ENCODE assay signal across 8 mouse cellular contexts in the genomic region with DNA sequence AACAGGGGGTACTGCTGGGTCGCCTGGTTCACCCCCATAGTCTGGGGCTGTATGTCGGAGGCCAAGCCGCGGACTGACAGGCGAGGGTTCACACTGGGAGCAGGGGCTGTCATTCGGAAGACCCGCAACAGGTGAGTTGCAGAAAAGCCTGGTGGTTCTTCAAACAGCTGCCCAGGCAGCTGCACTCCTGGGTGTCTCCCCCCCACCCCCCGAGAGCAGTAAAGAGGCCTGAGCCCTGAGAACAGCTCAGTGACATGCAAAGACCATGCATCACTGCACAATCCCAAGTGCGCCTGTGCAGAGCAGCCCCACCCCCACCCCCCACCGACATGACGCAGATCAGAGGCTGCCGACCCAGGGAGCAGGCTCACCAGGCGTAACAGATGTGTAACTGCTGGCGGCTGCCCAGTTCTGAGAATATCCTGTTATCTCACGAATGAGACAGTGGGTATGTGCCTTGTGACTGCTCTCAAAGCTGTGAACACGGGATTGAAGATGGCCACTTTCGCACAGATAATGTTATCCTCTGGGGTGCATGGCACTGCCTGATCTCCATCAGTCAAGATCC. TPM values are rescaled to one million over a fixed set of nuclear protein-coding genes. Genes with fewer than 3 reads are reported as not detected.
DNase-seq lines count a peak whose midpoint lies in the region; ATAC-seq and TF ChIP-seq lines count a peak whose summit lies in the region.

No protein-coding gene starts in this region.

- no peak for TF ChIP-seq EP300 in CH12.LX (IDR thresholded peaks at IDR 0.05; ENCODE audit: low read length)

- no peaks in the 10 kb centered on the region for H3K79me2 ChIP-seq in CH12.LX (replicated peaks; ENCODE audit: control insufficient read depth, extremely low read depth, insufficient read depth, poor library complexity, severe bottlenecking)

- peaks cover 4% of the 10 kb centered on the region; the same call in 1 of the 2 replicates for H3K4me1 ChIP-seq in forebrain, embryonic 11.5 days (replicated peaks; ENCODE audit: control insufficient read depth, insufficient read depth, low read length)
- peaks cover 18% of the 10 kb centered on the region for H3K4me1 ChIP-seq in forebrain, embryonic 13.5 days
- peaks cover 10 to 54% of the 10 kb centered on the region in 2 experiments for H3K4me1 ChIP-seq in CH12.LX (ENCODE audit: control insufficient read depth in 1 of 2, insufficient read depth in 2 of 2)

- no peak for ATAC-seq in forebrain, embryonic 11.5 days (replicated peaks; ENCODE audit: low FRiP score)
- ATAC-seq in forebrain, embryonic 13.5 days, result no peak
- ATAC-seq in megakaryocyte-erythroid progenitor cell, adult 5-6 weeks (replicated peaks; ENCODE audit: low FRiP score, low TSS enrichment, poor library complexity, severe bottlenecking), result peak; percentile 78

- no peak for TF ChIP-seq RAD21 in CH12.LX (IDR thresholded peaks at IDR 0.05; ENCODE audit: low read depth, low read length)

- 48% methylated on average over 17 of the region's 17 CpGs for WGBS in forebrain, embryonic 11.5 days
- 48% methylated on average over 17 of the region's 17 CpGs for WGBS in forebrain, embryonic 13.5 days

- dilution Hi-C loops in CH12.LX (cut with MboI; ENCODE audit: extremely low pct_ligation_motif_present, extremely low pct_unique_long_range_greater_than_20kb, low sequenced_read_pairs), result no loop called here

- no peak overlapping the region for H3K27ac ChIP-seq in forebrain, embryonic 11.5 days (ENCODE audit: low read depth, low read length)
- no peak overlapping the region for H3K27ac ChIP-seq in forebrain, embryonic 13.5 days
- no peak overlapping the region for H3K27ac ChIP-seq in CH12.LX (ENCODE audit: insufficient read depth, low read depth)

- H3K27me3 ChIP-seq in forebrain, embryonic 11.5 days (ENCODE audit: control insufficient read depth, insufficient read depth, low read length), result no peaks in the 10 kb centered on the region
- H3K27me3 ChIP-seq in forebrain, embryonic 13.5 days, result no peaks in the 10 kb centered on the region
- H3K27me3 ChIP-seq in CH12.LX (replicated peaks), result no peaks in the 10 kb centered on the region

- no peak for TF ChIP-seq CTCF in CH12.LX (conservative IDR thresholded peaks at IDR 0.05 in 1 of 2, IDR thresholded peaks at IDR 0.05 in 1 of 2; ENCODE audit: low read depth in 2 of 2, low read length in 2 of 2)

- H3K4me3 ChIP-seq in forebrain, embryonic 11.5 days (ENCODE audit: low read depth, low read length), result no peak overlapping the region
- no peak overlapping the region for H3K4me3 ChIP-seq in forebrain, embryonic 13.5 days
- no peak overlapping the region for H3K4me3 ChIP-seq in CH12.LX (replicated peaks in 1 of 3; ENCODE audit: low read depth in 2 of 3, low read length in 2 of 3, poor library complexity in 1 of 3)

- peak; percentile 69 for DNase-seq in forebrain, embryonic 11.5 days (ENCODE audit: low spot score)
- peak; percentile 77 for DNase-seq in CH12.LX (ENCODE audit: extremely low read depth)
- peak; percentile 33 for DNase-seq in embryo, embryonic 9.5 days (ENCODE audit: extremely low spot score)
- peak; percentile 60 for DNase-seq in kidney, adult 9 months
- DNase-seq in thymus, postnatal 0 days (ENCODE audit: low spot score), result peak; percentile 90
- no peak for DNase-seq in cerebellum, postnatal 4 days (ENCODE audit: low spot score in 2 of 2)

- no peak overlapping the region for H3K4me2 ChIP-seq in forebrain, embryonic 11.5 days (ENCODE audit: low read depth, low read length, severe bottlenecking)
- no peak overlapping the region for H3K4me2 ChIP-seq in forebrain, embryonic 13.5 days
- no peak overlapping the region for H3K4me2 ChIP-seq in CH12.LX (ENCODE audit: insufficient read depth, low read depth, poor library complexity, severe bottlenecking)

- in situ Hi-C loops in CH12.LX (cut with MboI; ENCODE audit: low pct_ligation_motif_present, low pct_unique_long_range_greater_than_20kb, low sequenced_read_pairs), result loop anchor here (25.0 kb wide), 1 partner anchor 362 kb away; the partner anchor contains the start of genes Aire and Dnmt3l

- no peak overlapping the region for H3K9ac ChIP-seq in forebrain, embryonic 11.5 days (ENCODE audit: low read length)
- no peak overlapping the region for H3K9ac ChIP-seq in forebrain, embryonic 13.5 days
- H3K9ac ChIP-seq in CH12.LX (ENCODE audit: insufficient read depth, low read depth), result no peak overlapping the region

- TF ChIP-seq POLR2A in CH12.LX (IDR thresholded peaks at IDR 0.05; ENCODE audit: low read depth, low read length), result no peak

- H3K9me3 ChIP-seq in forebrain, embryonic 11.5 days (ENCODE audit: control insufficient read depth, low read length), result no peaks in the 10 kb centered on the region
- no peaks in the 10 kb centered on the region for H3K9me3 ChIP-seq in forebrain, embryonic 13.5 days (replicated peaks)
- peaks cover 3% of the 10 kb centered on the region for H3K9me3 ChIP-seq in CH12.LX (replicated peaks; ENCODE audit: low read length)

- H3K36me3 ChIP-seq in forebrain, embryonic 11.5 days (ENCODE audit: control insufficient read depth, insufficient read depth, low read length), result peaks cover 15% of the 10 kb centered on the region
- peaks cover 53% of the 10 kb centered on the region for H3K36me3 ChIP-seq in forebrain, embryonic 13.5 days (ENCODE audit: poor library complexity, severe bottlenecking)
- H3K36me3 ChIP-seq in CH12.LX (replicated peaks in 1 of 2; ENCODE audit: control insufficient read depth in 1 of 2, insufficient read depth in 1 of 2, low read length in 1 of 2), result peaks cover 50 to 56% of the 10 kb centered on the region in 2 experiments

TF ChIP-seq in CH12.LX, 34 proteins besides CTCF, POLR2A, EP300 and RAD21:
- TF ChIP-seq NRF1 (IDR thresholded peaks at IDR 0.05; ENCODE audit: low read depth, low read length), result peak; percentile 74
- no peak for TF ChIP-seq MAFK (IDR thresholded peaks at IDR 0.05; ENCODE audit: insufficient replicate concordance, low read length)
- peak; percentile 62; the same call in 1 of the 2 replicates for TF ChIP-seq ETS1 (conservative IDR thresholded peaks at IDR 0.05; ENCODE audit: low read depth, low read length)
- no peak for TF ChIP-seq MAZ (IDR thresholded peaks at IDR 0.05; ENCODE audit: low read depth, low read length)
- peak; percentile 36; the same call in 1 of the 2 replicates for TF ChIP-seq TCF12 (IDR thresholded peaks at IDR 0.05; ENCODE audit: low read depth, low read length)
- peak; percentile 36; the same call in 1 of the 2 replicates for TF ChIP-seq BHLHE40 (IDR thresholded peaks at IDR 0.05; ENCODE audit: low read depth, low read length)

RNA-seq across cellular contexts. Expression of gene Rrp1, which starts 13.7 kb away (rescaled TPM):
- polyA plus RNA-seq in forebrain, embryonic 11.5 days (2014; fragmentation: Nextera tagmentation; extraction: Ambion mirVana), result 290 and 324 TPM in 2 replicates
- 354 and 366 TPM in 2 replicates for polyA plus RNA-seq in forebrain, embryonic 13.5 days (2015; fragmentation: Nextera tagmentation; extraction: Ambion mirVana)
- total RNA-seq in CH12.LX (2012; rRNA removed) (189 and 203 TPM in 2 replicates), CH12.LX (2014; rRNA removed) (127 and 138 TPM in 2 replicates)
- polyA plus RNA-seq in CH12.LX (2012; ENCODE audit: insufficient read length, low read depth), result 327 and 659 TPM in 2 replicates
- 202 and 217 TPM in 2 replicates for total RNA-seq in megakaryocyte-erythroid progenitor cell, adult 5-6 weeks (2014; fragmentation: Nextera tagmentation)
- total RNA-seq in megakaryocyte-erythroid progenitor cell, adult 5-6 weeks (2017), result 450 and 532 TPM in 2 replicates
- 373 and 391 TPM in 2 replicates for polyA plus RNA-seq in thymus, postnatal 0 days (2015; fragmentation: Nextera tagmentation; extraction: Ambion mirVana)

RNA-seq across cellular contexts. Expression of gene Cstb, which starts 26.3 kb away (rescaled TPM):
- polyA plus RNA-seq in forebrain, embryonic 11.5 days (2014; fragmentation: Nextera tagmentation; extraction: Ambion mirVana), result 104 and 112 TPM in 2 replicates
- 91.7 and 116 TPM in 2 replicates for polyA plus RNA-seq in forebrain, embryonic 13.5 days (2015; fragmentation: Nextera tagmentation; extraction: Ambion mirVana)
- total RNA-seq in CH12.LX (2012; rRNA removed) (124 and 139 TPM in 2 replicates), CH12.LX (2014; rRNA removed) (226 and 239 TPM in 2 replicates)
- 194 and 206 TPM in 2 replicates for polyA plus RNA-seq in CH12.LX (2012; ENCODE audit: insufficient read length, low read depth)
- total RNA-seq in megakaryocyte-erythroid progenitor cell, adult 5-6 weeks (2014; fragmentation: Nextera tagmentation), result 55.3 and 72.9 TPM in 2 replicates
- total RNA-seq in megakaryocyte-erythroid progenitor cell, adult 5-6 weeks (2017), result 28.9 and 35.7 TPM in 2 replicates
- 1,727 and 1,921 TPM in 2 replicates for polyA plus RNA-seq in thymus, postnatal 0 days (2015; fragmentation: Nextera tagmentation; extraction: Ambion mirVana)

RNA-seq across cellular contexts. Expression of gene Agpat3, which starts 46.9 kb away (rescaled TPM):
- 52.3 and 57.9 TPM in 2 replicates for polyA plus RNA-seq in forebrain, embryonic 11.5 days (2014; fragmentation: Nextera tagmentation; extraction: Ambion mirVana)
- 45.9 and 50.0 TPM in 2 replicates for polyA plus RNA-seq in forebrain, embryonic 13.5 days (2015; fragmentation: Nextera tagmentation; extraction: Ambion mirVana)
- 49.4 and 63.1 TPM in 2 replicates for total RNA-seq in CH12.LX (2012; rRNA removed)
- 36.7 and 40.1 TPM in 2 replicates for total RNA-seq in CH12.LX (2014; rRNA removed)
- 67.2 and 70.0 TPM in 2 replicates for polyA plus RNA-seq in CH12.LX (2012; ENCODE audit: insufficient read length, low read depth)
- 20.4 and 22.9 TPM in 2 replicates for total RNA-seq in megakaryocyte-erythroid progenitor cell, adult 5-6 weeks (2014; fragmentation: Nextera tagmentation)
- total RNA-seq in megakaryocyte-erythroid progenitor cell, adult 5-6 weeks (2017), result 11.6 and 23.9 TPM in 2 replicates
- polyA plus RNA-seq in thymus, postnatal 0 days (2015; fragmentation: Nextera tagmentation; extraction: Ambion mirVana), result 139 and 152 TPM in 2 replicates

Comparison
In these comparisons a context has a peak if more than half of its experiments do, and no peak if none do; other contexts are left out.
1. DNase-seq: peak in forebrain, embryonic 11.5 days (single experiment), CH12.LX (single experiment), embryo, embryonic 9.5 days (single experiment), kidney, adult 9 months (single experiment) and thymus, postnatal 0 days (single experiment); none in cerebellum, postnatal 4 days (0 of 2).